Mouse (Mus musculus) cerebellum, adult 2 months (tissue): Measurements from ENCODE around the gene Avpr1b.
"Not testable (repeated sequence)": the region's sequence is repeated elsewhere in the genome, so short reads cannot be mapped to it uniquely, and the experiment has no call there.

Source experiments
- CTCF ChIP-seq: fragments of 200-500 bp; IDR thresholded peaks from 2 replicates; pipeline ENCODE4 v1.5.1; 2011; ENCODE audit warnings: low read depth, mild to moderate bottlenecking, control low read depth, low read length, moderate library complexity, borderline replicate concordance; ENCODE audit not compliant: insufficient read depth
- POLR2A ChIP-seq: fragments of 200-500 bp; IDR thresholded peaks from 2 replicates; pipeline ENCODE4 v1.6.1; 2011; ENCODE audit warnings: low read length, control low read depth, borderline replicate concordance; ENCODE audit not compliant: insufficient read depth

DNA sequence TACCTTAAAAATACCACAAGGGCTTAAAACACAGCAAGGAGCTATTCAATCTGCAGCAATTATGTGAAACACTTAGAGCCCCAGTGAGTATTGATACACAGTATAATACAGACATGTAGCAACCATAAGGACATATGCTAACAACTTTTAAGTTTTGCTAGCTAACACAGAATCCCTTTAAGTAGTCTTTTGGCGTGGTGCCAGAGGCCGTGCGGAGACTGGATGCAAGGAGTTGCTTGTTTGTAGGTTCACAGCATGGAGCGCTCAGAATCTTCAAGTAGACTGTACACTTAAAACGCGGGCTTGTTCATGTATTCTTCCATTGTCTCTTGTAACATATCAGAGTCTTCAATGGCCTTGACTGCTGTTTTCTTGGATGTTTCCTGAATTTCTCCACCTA, 33.2 kb downstream of the Avpr1b start:
- not testable (repeated sequence) for TF ChIP-seq CTCF, POLR2A
